Mouse (Mus musculus): ENCODE data around the gene Cyyr1.
"Not testable (repeated sequence)": the region's sequence is repeated elsewhere in the genome, so short reads cannot be mapped to it uniquely, and the experiment has no call there.

Cyyr1 gene

GRCm38 (mm10) chr16:85553297-85553696 is at the start of gene Cyyr1:
TSS of gene Cyyr1 (minus strand) at chr16:85553397.
- not testable (repeated sequence) for DNase-seq

GRCm38 (mm10) chr16:85588844-85589243 is 35.6 kb upstream of the Cyyr1 start:
- no peak for DNase-seq

- DNase-seq = no peak
Measured at GRCm38 (mm10) chr16:85587573-85588226, 34.5 kb upstream of the Cyyr1 start.

GRCm38 (mm10) chr16:85566474-85566873 is 13.3 kb upstream of the Cyyr1 start:
- DNase-seq = no peak

- DNase-seq = no peak
Measured at GRCm38 (mm10) chr16:85553838-85554237, 641 bp upstream of the Cyyr1 start.

- DNase-seq = not testable (repeated sequence)
Measured at GRCm38 (mm10) chr16:85551976-85552375, 1.2 kb downstream of the Cyyr1 start.

- DNase-seq = peak; percentile 38 to 55
Measured at GRCm38 (mm10) chr16:85549971-85550567, 3.1 kb downstream of the Cyyr1 start.

- no peak for DNase-seq
Measured at GRCm38 (mm10) chr16:85546519-85546918, 6.7 kb downstream of the Cyyr1 start.

GRCm38 (mm10) chr16:85541676-85542273 is 11.4 kb downstream of the Cyyr1 start:
- no peak for DNase-seq

GRCm38 (mm10) chr16:85541023-85541422 is 12.2 kb downstream of the Cyyr1 start:
- no peak for DNase-seq

GRCm38 (mm10) chr16:85538367-85538766 is 14.8 kb downstream of the Cyyr1 start:
- no peak for DNase-seq

GRCm38 (mm10) chr16:85536075-85536474 is 17.1 kb downstream of the Cyyr1 start:
- DNase-seq = no peak

- DNase-seq = peak; percentile 21 to 59
Measured at GRCm38 (mm10) chr16:85527743-85528620, 25.2 kb downstream of the Cyyr1 start.

- DNase-seq = no peak
Measured at GRCm38 (mm10) chr16:85524589-85524988, 28.6 kb downstream of the Cyyr1 start.

- DNase-seq = no peak
Measured at GRCm38 (mm10) chr16:85507264-85507663, 45.9 kb downstream of the Cyyr1 start.

- DNase-seq = no peak
Measured at GRCm38 (mm10) chr16:85505108-85505507, 48.1 kb downstream of the Cyyr1 start.

- no peak for DNase-seq
Measured at GRCm38 (mm10) chr16:85503416-85503815, 49.8 kb downstream of the Cyyr1 start.

- no peak for DNase-seq
Measured at GRCm38 (mm10) chr16:85495837-85496236, 57.4 kb downstream of the Cyyr1 start.

- DNase-seq = peak; percentile 56 to 58
Measured at GRCm38 (mm10) chr16:85488105-85488607, 65.0 kb downstream of the Cyyr1 start.

- no peak for DNase-seq
Measured at GRCm38 (mm10) chr16:85487266-85487665, 65.9 kb downstream of the Cyyr1 start.

- DNase-seq = peak in 1 of 2 experiments; percentile 8
Measured at GRCm38 (mm10) chr16:85484557-85484956, 68.6 kb downstream of the Cyyr1 start.

- DNase-seq = peak in 1 of 2 experiments; percentile 18
Measured at GRCm38 (mm10) chr16:85474552-85475071, 78.6 kb downstream of the Cyyr1 start.

GRCm38 (mm10) chr16:85470057-85470456 is 83.1 kb downstream of the Cyyr1 start:
- DNase-seq = no peak
